Mouse (Mus musculus) intestine, embryonic 14.5 days (tissue): Measurements from ENCODE around the gene Rpl9. TPM values are rescaled to one million over a fixed set of nuclear protein-coding genes. Genes with fewer than 3 reads are reported as not detected.

Experiments used
- ATAC-seq: fragments of 200-750 bp; cut with Nextera tagmentation; replicated peaks from 2 replicates; pipeline ENCODE4 v1.8.0; 2017; ENCODE audit warnings: low read depth, moderate number of reproducible peaks, moderate TSS enrichment, moderate library complexity; ENCODE audit not compliant: low FRiP score, low TSS enrichment
- DNase-seq: peaks from one replicate; pipeline ENCODE4 v3.0.0-alpha.2; 2018; ENCODE audit warnings: low spot score
- H3K27ac ChIP-seq: fragments of 300-500 bp; sonication (generic); 2 replicates; pipeline ENCODE4 v1.5.1; 2014; ENCODE audit warnings: low read depth, mild to moderate bottlenecking, control low read depth
- H3K27me3 ChIP-seq: fragments of 300-500 bp; sonication (generic); replicated peaks from 2 replicates; pipeline ENCODE4 v1.6.1; 2014; ENCODE audit warnings: low read length, control low read depth; ENCODE audit not compliant: control insufficient read depth, insufficient read depth
- H3K36me3 ChIP-seq: fragments of 300-500 bp; sonication (generic); 2 replicates; pipeline ENCODE4 v1.6.1; 2014; ENCODE audit warnings: low read length, control low read depth; ENCODE audit not compliant: control insufficient read depth, insufficient read depth
- H3K4me1 ChIP-seq: fragments of 300-500 bp; sonication (generic); replicated peaks from 2 replicates; pipeline ENCODE4 v1.6.1; 2014; ENCODE audit warnings: low read length, control low read depth, mixed read lengths; ENCODE audit not compliant: control insufficient read depth, insufficient read depth
- H3K4me2 ChIP-seq: fragments of 300-500 bp; sonication (generic); 2 replicates; pipeline ENCODE4 v1.6.1; 2014; ENCODE audit warnings: low read length
- H3K4me3 ChIP-seq: fragments of 300-500 bp; sonication (generic); 2 replicates; pipeline ENCODE4 v1.5.1; 2014; ENCODE audit warnings: low read depth, low read length, control low read depth, mixed read lengths
- H3K9ac ChIP-seq: fragments of 300-500 bp; sonication (generic); 2 replicates; pipeline ENCODE4 v1.6.1; 2014; ENCODE audit warnings: mild to moderate bottlenecking, low read length
- H3K9me3 ChIP-seq: fragments of 300-500 bp; sonication (generic); 2 replicates; pipeline ENCODE4 v1.6.1; 2016; ENCODE audit warnings: low read length, control low read depth; ENCODE audit not compliant: control insufficient read depth
- WGBS: fragments of 180-500 bp; shearing (Covaris S2); extraction: QIAGEN DNeasy Blood & Tissue Kit; methylation state at CpG from one replicate; pipeline ENCODE4 v1.1.7; 2014; 5-methylcytosine and 5-hydroxymethylcytosine counted together
- polyA plus RNA-seq: library from polyadenylated mRNA; unstranded; fragments of >200 nt; fragmentation: Nextera tagmentation; extraction: Ambion mirVana; gene quantifications from 2 replicates; pipeline ENCODE4 v1.2.1, GENCODE M21; 2014

Rpl9 gene
- polyA plus RNA-seq, 1 experiment from 2014 or later: 1,354 TPM

DNA sequence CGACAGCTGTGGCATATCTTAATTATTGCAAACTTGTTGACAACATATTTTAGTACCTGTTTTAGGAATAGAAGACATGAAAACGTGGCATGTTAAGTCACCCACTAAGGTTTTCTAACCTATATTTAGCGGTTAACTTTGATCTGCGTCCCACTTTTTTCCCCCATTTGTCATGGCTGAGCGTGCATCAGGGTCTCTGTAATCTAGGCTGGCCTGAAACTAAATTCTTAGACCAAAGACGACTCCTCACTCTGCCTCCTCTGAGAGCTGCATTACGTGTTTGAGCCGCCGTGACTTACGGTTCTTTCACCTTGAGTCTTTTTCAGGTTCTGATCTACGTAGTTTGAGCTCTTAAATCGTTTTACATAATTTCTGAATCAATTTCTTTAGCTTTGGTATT, 509 bp upstream of the Rpl9 start:
- H3K36me3 ChIP-seq: peaks cover 57% of the 10 kb centered on the region
- DNase-seq (peak; percentile 60), ATAC-seq (peak; percentile 42; the same call in 1 of the 2 replicates)
- H3K4me2 ChIP-seq: peak overlapping the region; percentile 73
- WGBS: 2% methylated on average over 12 of the region's 12 CpGs
- H3K4me3 ChIP-seq: peak overlapping the region; percentile 98
- peak overlapping the region; percentile 79 for H3K9ac ChIP-seq
- H3K9me3 ChIP-seq: no peaks in the 10 kb centered on the region
- H3K27ac ChIP-seq: peak overlapping the region; percentile 76; the same call in 1 of the 2 replicates
- H3K27me3 ChIP-seq: no peaks in the 10 kb centered on the region
- H3K4me1 ChIP-seq: peaks cover 7% of the 10 kb centered on the region

DNA sequence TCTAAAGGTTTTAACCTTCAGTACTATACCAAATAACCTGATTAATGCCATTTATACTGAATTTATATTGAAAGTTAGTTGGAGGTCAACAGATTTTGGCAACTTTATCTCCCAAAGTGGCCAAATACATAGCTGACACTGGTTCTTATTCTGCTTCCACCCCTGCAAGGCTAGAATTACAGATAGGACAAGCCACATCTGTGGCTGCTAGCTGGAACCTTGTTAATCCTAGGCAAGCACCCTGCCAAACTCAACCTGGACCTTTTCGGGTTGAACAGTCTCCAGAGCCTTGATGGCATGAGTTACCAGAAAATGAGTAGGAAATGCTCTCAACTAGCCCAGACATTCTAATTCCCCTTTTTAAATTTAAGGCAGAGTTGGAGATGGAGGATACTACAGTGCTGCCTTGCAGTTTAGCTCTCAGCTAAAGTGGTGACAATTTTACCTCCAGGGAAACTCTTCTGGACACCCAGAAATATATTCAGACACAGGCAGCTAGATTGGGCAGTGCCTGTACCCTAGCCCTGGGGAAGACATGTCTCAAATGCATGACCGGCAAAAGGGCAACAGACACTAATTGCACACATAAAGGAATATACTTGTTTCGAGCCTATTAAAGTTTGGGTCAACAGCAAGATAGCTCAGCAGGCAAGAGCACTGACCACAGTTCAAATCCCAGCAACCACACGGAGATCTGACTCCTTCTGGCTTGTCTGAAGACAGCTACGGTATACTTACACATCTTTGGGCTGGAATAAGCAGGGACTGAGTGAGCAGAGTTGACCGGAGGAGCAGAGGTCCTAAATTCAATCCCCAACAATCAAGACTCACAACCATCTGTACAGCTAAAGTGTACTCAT, 4.0 kb downstream of the Rpl9 start:
- Histone ChIP-seq H3K4me3 (no peak overlapping the region), H3K36me3 (peaks cover 36% of the 10 kb centered on the region), H3K9ac (no peak overlapping the region), H3K4me2 (no peak overlapping the region), H3K27me3 (no peaks in the 10 kb centered on the region), H3K9me3 (no peaks in the 10 kb centered on the region), H3K4me1 (peaks cover 7% of the 10 kb centered on the region), H3K27ac (no peak overlapping the region)
- DNase-seq: peak; percentile 53
- no peak for ATAC-seq
- WGBS: 81% methylated on average over 6 of the region's 6 CpGs

DNA sequence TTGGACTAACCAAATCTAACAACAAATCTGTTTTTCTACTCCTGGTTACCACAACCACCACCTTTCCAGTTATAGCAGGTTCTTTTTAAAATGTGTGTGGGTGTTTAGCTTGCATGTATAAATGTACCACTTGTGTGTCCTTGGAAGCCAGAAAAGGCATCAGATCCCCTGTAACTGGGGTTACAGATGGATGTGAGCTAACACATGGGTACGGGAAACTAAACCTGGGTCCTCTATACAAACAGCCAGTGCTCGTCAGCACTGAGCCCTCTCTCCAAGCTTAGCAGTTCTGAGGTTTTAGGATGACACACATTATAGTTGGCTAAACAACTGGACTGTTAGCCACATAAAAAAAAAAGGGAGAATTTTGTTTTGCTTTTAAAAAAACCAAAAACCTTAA, 5.5 kb downstream of the Rpl9 start:
- Histone ChIP-seq H3K4me1 (peaks cover 7% of the 10 kb centered on the region), H3K27me3 (no peaks in the 10 kb centered on the region), H3K36me3 (peaks cover 36% of the 10 kb centered on the region), H3K9me3 (no peaks in the 10 kb centered on the region), H3K4me2 (no peak overlapping the region), H3K9ac (no peak overlapping the region), H3K27ac (no peak overlapping the region), H3K4me3 (no peak overlapping the region)
- DNase-seq (no peak), ATAC-seq (no peak)
- 82% methylated on average over 2 of the region's 2 CpGs for WGBS

- DNase-seq (no peak), ATAC-seq (no peak)
- Histone ChIP-seq H3K36me3 (no peaks in the 10 kb centered on the region), H3K4me3 (no peak overlapping the region), H3K9ac (no peak overlapping the region), H3K27ac (no peak overlapping the region), H3K4me2 (no peak overlapping the region), H3K27me3 (no peaks in the 10 kb centered on the region), H3K4me1 (no peaks in the 10 kb centered on the region), H3K9me3 (no peaks in the 10 kb centered on the region)
- 81% methylated on average over 7 of the region's 7 CpGs for WGBS
Measured at GRCm38 (mm10) chr5:65374746-65375145, 16.5 kb downstream of the Rpl9 start.

GRCm38 (mm10) chr5:65371551-65371950, 19.7 kb downstream of the Rpl9 start:
- WGBS: 93% methylated on average over 7 of the region's 7 CpGs
- ATAC-seq (no peak), DNase-seq (no peak)
- H3K4me3 ChIP-seq: no peak overlapping the region
- H3K4me2 ChIP-seq: no peak overlapping the region
- no peak overlapping the region for H3K27ac ChIP-seq
- no peaks in the 10 kb centered on the region for H3K27me3 ChIP-seq
- no peaks in the 10 kb centered on the region for H3K36me3 ChIP-seq
- no peak overlapping the region for H3K9ac ChIP-seq
- no peaks in the 10 kb centered on the region for H3K9me3 ChIP-seq
- no peaks in the 10 kb centered on the region for H3K4me1 ChIP-seq

- ATAC-seq: no peak
Measured at GRCm38 (mm10) chr5:65367837-65368236, 23.4 kb downstream of the Rpl9 start.

GRCm38 (mm10) chr5:65357771-65358170, 33.5 kb downstream of the Rpl9 start:
- 72% methylated on average over 3 of the region's 3 CpGs for WGBS
- no peaks in the 10 kb centered on the region for H3K4me1 ChIP-seq
- H3K9ac ChIP-seq: no peak overlapping the region
- H3K9me3 ChIP-seq: no peaks in the 10 kb centered on the region
- H3K27ac ChIP-seq: no peak overlapping the region
- DNase-seq: no peak
- no peaks in the 10 kb centered on the region for H3K27me3 ChIP-seq
- H3K4me3 ChIP-seq: no peak overlapping the region
- H3K4me2 ChIP-seq: no peak overlapping the region
- ATAC-seq: no peak
- H3K36me3 ChIP-seq: no peaks in the 10 kb centered on the region

More at GRCm38 (mm10) chr5:65367837-65368236, 23.4 kb downstream of the Rpl9 start:
- 64% methylated on average over 11 of the region's 11 CpGs for WGBS
- Histone ChIP-seq H3K27me3 (no peaks in the 10 kb centered on the region), H3K4me2 (no peak overlapping the region), H3K4me1 (no peaks in the 10 kb centered on the region), H3K4me3 (no peak overlapping the region), H3K36me3 (no peaks in the 10 kb centered on the region), H3K9me3 (no peaks in the 10 kb centered on the region), H3K9ac (no peak overlapping the region), H3K27ac (no peak overlapping the region)
- DNase-seq: no peak

- no peak overlapping the region for H3K4me2 ChIP-seq
- WGBS: 83% methylated on average over 6 of the region's 6 CpGs
- no peaks in the 10 kb centered on the region for H3K4me1 ChIP-seq
- H3K9ac ChIP-seq: no peak overlapping the region
- no peaks in the 10 kb centered on the region for H3K27me3 ChIP-seq
- H3K4me3 ChIP-seq: no peak overlapping the region
- ATAC-seq (no peak), DNase-seq (no peak)
- no peaks in the 10 kb centered on the region for H3K9me3 ChIP-seq
- no peaks in the 10 kb centered on the region for H3K36me3 ChIP-seq
- H3K27ac ChIP-seq: no peak overlapping the region
Measured at GRCm38 (mm10) chr5:65356851-65357250, 34.4 kb downstream of the Rpl9 start.

- ATAC-seq (no peak), DNase-seq (no peak)
- WGBS: 80% methylated on average over 5 of the region's 5 CpGs
Measured at GRCm38 (mm10) chr5:65354985-65355384, 36.3 kb downstream of the Rpl9 start.

More at GRCm38 (mm10) chr5:65354985-65355384, 36.3 kb downstream of the Rpl9 start:
- H3K9me3 ChIP-seq: no peaks in the 10 kb centered on the region
- no peaks in the 10 kb centered on the region for H3K36me3 ChIP-seq
- H3K27ac ChIP-seq: no peak overlapping the region
- H3K27me3 ChIP-seq: no peaks in the 10 kb centered on the region
- H3K9ac ChIP-seq: no peak overlapping the region
- H3K4me1 ChIP-seq: no peaks in the 10 kb centered on the region
- no peak overlapping the region for H3K4me2 ChIP-seq
- H3K4me3 ChIP-seq: no peak overlapping the region
